Mouse (Mus musculus): Measurements from ENCODE around the gene Kars.

The Kars gene

DNA sequence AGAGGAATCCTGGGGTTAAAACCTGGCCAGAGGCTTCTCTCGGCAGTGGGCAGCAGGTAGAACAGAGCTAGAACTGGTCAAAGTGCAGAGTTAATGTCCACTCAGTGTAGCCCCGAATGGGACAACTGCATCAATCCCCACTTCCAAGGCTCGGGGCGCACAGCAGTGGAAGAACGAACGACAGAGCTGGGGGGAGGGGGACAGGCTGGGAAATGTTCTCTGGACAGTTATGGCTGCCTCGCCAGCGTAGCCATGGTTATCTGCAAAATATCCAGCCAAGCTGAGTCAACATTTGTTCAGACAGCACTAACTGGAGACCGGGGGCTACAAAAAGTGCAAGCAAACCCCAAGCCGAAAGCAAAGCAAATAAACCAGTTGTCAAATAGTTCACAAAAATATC lies 33.0 kb downstream of the Kars start:
- no peak for DNase-seq

DNA sequence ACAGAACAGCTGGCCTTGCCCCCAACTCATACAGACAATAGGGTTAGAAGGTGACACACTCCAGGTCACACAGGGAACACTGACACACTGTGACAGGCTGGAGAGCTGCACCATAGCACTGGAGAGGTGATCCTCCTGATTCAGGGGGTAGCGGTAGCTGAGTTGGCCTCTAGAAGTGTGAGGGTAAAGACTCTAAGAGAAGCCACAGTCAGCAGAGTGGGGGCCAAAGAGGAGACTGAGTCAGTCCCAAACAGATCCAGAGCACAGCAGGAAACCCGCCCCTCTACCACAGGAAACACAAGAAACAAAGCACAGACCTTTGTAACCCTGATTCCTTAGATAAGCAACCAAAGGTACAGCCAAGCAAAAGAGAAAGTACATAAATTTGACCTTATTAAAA lies 34.8 kb downstream of the Kars start:
- DNase-seq: no peak

DNA sequence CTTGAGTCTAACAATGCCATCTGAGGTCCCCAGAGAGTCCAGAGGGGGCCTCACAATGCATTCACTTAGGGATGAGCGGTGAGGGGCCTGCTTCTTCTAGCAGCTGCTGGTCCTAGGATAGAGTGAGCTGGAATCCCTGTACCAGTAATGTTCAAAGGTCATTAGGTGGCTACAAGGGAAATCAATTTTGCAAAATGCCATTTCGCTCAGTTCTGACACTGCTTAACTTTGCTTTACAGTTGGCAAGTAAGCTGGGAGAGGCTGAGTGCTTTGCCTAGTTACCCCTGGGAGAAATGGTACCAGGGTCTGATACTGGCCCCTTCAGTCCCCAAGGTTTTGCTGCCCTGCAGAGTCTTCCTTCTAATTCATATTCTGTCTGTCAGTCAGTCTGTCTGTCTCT lies 35.4 kb downstream of the Kars start:
- DNase-seq: no peak

DNA sequence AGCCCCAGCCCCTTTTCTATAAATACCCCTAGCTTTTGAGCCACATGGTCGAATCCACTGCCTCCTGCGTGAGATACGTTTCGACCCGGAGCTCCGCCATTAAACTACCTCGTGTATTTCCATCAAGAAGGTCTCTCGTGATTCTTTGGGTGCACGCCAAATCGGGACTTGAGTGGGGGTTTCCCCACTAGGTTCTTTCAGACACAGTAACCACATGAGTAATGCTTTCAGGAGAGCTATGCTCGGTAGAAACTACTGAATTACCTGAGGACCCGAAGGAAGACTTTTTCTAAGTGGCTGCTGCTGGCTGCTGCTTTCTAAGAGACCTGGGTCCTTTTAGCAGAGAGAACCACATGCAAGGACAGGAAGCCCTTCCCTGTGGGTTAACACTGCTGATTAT lies 37.0 kb downstream of the Kars start:
- no peak for DNase-seq

DNA sequence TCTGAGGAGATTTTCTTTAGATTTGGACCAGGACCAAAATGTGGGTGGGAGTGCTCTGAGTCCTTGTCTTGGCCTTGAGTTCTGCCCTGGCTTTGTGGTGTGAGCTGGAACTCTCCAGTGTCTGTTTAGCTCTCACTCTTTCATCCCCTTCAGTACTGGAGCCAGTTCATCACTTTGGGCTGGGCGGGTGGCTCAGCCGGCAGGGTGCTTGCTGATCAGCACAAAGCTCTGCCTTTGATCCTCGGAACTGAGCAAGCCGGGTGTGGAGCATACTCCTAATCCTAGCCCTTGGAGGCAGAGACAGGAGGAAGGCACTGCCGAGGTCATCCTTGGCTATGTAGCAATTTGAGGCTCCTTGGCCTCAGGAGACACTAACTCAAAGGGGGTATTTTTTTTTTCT lies 42.1 kb downstream of the Kars start:
- DNase-seq: no peak

DNA sequence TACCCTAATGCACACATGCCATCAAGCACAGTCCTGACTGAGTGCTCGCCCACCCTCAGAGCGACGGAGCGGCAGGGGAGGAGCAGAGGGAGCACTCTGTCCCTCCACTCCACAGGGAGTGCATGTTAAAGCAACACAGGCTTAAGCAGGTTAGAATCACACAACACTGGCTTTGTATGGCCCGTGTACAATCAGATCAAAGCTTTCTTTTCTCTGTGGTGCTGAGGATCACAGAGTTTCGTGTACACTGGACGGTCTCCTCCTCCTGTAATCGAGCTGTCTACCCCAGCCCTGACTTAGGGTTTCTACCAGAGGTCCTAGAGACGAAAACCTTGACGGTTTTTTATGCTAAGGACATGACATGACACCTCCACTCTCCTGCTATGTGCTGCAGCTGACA lies 42.6 kb downstream of the Kars start:
- DNase-seq: no peak

DNA sequence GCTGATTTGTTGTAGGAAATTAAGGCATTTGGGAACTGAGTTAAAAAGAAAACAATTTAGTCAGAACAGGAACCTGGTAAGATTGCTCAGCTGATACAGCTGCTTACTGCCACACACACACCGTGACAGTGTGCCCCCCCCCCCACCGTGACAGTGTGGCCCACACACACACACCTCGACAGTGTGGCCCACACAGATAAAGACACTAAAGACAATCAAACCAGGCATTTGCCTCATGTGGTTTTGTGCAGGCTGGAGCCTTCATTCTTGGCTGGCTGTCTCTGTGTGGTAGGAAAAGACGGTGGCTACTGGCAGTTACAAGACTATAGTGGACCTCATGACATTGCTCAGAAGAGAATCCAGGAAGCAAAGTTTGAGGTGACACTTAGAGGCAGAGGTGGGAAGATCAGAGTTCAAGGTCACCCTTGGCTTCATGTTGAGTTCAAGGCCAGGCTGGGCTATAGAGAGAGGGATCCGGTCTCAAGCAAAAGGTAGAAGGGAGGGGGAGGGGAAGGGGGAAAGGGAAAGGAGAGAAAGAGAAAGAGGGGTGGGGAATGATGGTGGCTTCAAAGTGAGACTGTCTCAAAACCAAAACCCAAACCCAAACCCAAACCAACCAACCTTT lies 43.8 kb downstream of the Kars start:
- DNase-seq: no peak

DNA sequence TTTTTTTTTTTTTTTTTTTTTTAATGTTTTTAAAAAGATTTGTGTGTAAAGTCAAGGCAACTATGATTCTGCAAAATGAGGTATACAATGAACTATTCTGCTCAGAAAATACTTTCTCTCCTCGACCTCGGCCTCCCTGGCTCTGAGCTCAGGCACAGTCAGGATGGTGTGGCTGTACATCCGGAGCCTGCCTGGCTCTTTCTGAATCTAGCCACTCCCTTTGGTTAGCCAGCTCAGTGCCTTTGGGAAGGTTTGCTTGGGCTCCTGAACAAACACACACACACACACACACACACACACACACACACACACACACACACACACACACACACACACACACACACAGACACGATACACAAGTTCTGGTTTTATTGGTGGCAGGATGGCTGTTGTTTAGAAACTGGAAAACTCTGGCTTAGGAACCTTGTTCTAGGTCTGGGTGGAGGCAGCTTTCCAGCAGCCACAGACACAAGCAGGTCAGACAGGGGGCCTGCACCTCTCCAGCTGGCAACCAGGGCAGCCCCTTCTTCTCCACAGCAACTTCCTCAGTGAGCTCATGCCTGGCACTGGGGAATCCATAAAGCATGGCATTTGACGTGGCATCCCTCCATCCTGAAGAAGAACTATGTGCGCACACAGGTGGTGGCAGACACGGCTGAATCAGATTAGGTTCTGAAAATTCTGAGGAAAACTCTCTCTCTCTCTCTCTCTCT lies 46.1 kb downstream of the Kars start:
- no peak for DNase-seq

DNA sequence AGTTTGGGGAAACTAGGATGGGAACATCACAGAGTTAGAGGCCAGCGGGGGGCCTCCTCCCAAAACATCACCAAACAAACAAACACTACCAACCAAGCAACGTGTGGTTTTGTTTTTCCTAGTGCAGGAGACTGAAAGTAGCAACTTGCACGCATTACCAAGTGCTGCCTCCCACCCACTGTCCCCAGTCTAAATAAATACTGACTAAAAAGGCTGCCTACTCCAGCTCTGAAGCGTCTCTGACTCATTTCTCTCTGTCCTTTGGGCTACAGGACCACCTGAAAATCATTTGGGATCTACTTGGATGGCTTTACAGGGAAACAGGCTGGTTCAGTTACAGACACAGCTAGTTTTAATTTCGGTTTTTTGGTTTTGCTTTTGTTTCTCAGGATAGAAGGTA lies 46.8 kb downstream of the Kars start:
- no peak for DNase-seq

DNA sequence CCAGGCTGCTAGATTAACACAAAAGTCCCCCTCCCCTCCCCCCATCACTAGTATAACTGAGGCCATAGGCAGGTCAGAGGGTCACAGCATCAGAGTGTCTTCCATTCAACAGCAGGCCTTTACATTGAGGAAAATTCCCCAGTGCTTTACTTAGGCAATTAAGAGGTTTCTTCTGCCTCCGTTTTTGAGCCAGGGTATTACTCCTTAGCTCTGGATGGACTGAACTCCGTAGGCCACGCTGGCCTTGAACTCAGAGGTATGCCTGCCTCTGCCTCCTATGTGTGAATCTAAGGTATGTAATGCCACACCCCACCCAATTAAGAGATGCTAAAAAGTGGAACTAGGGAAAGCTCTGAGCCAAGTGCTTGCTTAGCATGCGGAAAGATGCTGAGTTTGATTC lies 47.6 kb downstream of the Kars start:
- DNase-seq: no peak

DNA sequence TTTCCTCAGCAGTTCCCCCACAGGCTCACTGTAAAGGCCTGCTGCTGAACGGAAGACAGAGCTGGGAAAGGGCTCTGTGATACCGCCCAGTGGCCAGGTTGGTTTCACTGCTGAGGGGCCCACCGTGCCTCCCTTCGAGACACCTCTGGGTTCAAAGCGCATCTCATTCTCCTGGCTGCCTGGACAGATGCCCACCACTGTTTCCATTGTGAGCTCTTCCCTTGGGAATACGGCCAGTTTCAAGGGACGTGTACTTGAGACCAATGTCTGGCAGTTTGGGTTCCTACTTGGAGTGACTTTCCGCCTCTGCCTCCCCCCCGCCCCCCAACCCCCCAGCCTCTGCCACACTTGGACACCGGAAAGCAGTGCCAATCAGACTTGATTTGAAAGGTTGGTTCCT lies 48.0 kb downstream of the Kars start:
- DNase-seq: peak in 1 of 2 experiments; percentile 7

DNA sequence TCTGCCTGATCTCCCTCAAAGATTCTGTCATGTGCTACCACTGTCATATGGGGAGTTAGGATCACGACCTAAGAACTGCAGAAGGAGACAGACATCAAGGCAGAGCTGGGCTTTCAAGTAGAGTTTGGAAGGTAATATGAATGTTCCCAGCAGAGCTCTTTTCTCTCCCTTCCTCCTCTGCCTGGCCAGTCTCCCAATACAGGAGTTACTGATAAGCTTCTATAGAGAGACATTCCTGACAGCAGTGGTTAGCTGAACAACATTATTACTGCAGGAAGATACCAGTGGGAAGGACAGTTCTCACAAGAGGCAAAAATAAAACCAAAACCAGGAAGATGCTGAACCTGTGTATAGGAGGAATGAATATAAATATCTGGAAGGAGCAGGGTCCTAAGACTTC lies 48.5 kb downstream of the Kars start:
- DNase-seq: no peak

DNA sequence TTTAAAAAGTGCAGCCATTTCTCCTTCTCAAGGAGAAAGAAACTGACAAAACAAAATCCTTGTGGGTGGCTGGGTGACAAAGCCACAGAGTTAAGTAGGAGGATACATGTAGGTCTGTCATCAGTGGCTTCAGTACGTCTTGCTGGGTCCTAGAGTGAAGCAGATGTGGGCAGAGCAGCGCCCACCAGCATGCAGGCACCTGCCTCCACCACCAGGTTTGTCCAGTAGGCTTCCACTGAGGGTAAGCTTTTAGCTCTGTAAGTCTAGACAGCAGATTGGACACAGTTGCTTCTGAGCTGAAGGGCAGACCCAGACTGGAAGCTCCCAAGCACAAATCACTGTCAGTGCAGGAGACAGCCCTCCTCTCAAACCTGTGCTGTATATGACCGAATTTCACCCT lies 49.8 kb downstream of the Kars start:
- DNase-seq: no peak

DNA sequence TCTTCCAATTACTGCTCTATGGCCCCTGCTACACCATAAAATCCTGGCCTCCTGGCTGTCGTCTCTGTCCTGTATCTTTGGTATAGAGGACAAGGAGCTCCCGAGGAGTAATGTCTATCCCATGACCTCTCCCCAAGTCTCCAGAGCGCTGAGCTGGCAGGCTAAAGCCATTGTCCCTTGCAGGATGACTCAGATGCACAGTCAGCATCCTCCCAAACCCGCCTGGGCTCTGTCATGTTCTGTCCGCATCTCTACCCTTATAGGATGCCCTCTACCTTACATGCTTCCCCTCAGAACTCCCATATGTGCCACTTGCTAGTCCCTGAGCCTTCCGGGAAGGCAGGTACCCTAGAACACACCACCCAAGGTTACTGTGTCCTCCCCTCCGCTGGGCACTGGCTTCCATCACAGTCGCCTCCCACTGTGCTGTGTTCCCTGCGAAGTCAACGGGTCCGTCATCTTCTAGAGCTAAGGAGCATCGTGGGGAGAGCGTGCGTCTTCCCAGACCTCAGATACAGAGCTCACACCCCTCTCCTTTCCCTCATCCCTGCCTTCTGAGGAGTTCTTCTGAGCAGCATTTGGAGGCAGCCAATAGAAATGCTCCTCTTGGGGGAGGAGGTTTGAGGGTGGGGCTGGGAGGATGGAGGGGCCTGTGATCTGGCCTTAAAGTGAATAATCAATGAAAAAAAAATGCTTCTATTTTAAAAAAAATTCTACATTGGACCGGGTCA lies 50.4 kb downstream of the Kars start:
- DNase-seq: no peak

DNA sequence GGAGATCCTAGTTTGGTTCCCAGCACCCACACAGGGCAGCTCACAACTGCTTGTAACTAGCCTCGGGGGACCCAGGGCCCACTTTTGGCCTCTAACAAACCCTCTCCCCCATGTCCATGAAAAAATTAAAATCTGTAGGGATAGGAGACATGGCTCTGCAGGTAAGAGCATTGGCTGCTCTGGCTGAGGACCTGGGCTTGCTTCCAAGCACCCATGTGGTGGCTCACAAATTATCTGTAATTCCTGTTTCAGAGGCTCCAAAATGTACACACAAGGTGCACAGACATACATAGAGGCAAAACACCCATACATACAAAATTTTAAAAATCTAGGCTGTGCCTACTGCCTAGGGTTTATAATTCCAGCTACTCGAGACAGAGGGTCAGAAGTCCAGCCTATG lies 53.9 kb downstream of the Kars start:
- no peak for DNase-seq

DNA sequence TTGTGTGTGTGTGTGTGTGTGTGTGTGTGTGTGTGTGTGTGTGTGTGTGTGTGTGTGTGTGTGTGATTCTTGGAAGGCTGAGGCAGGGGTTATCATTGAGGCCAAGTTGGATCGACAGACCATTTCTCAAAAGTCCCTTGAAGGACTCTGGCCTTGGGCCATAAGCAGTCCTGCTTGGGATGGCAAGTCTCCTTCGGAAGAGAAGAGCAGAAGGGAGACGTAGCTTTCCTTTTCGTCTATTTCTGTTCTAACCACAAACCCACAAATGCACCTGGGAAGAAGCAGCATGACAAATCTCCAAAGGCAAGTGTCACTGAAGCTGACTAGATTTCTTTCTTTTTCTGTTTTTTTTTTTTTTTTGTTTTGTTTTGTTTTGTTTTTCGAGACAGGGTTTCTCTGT lies 55.2 kb downstream of the Kars start:
- DNase-seq: no peak

DNA sequence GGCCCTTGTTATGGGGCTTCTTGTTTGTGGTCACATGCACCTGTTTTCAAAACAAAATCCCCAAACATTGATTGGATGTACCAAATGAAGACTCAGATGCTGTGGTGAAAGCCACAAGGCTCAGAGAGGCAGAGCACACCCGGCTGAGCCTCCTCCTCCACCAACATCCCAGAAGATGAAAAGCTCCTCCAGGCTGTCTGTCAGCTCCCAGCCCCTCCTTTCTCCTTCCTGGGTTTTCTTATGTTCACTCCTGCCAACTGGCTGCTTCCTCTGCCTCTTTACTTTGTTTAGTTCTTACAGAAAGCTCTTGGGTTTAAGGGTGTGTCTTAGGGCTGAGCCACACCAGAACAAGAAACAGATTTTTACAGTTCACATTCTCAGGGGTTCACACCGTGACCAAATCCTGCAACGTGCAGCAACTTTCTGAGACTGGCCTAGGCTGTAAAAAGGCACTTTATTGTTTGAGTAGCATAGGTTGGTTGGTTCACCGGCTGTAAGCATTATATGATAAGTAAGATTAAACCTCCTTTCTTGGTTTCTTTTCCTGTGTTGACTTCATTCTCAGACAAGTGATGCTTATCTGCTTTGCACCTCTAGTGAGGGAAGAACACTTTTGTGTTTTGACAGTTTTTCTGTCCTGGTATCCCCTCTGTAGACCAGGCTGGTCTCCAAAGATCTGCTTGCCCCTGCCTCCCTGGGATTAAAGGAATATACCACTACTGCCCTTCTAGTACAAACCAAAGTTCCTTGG lies 56.1 kb downstream of the Kars start:
- no peak for DNase-seq

DNA sequence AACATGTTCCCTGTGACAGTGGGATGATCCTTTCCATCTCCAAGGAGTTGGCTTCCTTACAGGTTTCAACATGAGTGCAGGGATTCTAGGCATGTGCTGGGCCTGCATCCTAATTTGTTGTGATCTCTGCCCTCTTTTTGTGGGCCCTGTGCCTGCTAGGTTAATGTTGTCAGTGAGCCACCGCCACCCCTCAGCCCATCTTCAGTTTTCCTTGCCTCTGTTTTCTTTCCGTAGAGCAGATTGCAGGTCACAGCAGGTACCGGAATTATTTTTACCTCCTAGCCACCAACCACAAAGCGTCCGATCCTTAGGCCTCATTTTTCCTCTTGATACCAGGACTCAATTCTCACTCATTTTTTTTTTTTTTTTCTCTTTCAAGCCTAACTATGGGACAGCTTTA lies 59.2 kb downstream of the Kars start:
- DNase-seq: no peak

DNA sequence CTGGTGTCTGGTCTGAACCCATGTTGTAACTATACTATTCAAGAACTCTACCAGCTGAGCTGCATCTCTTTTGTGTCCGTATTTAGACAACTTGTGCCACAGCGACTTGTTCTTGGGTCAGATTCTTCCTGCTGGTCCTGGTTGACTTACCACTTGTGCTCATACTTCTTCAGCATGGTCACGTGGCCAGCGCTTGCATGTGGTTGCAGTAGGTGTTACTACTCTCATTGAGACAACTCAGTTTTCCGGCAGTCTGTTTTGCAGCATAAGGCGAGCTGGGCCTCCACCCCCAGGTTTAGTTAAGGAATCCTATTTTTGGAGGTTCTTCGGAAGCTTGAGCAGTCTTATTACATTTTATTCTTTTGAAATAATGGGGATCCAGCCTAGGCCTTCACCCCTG lies 59.8 kb downstream of the Kars start:
- DNase-seq: no peak

DNA sequence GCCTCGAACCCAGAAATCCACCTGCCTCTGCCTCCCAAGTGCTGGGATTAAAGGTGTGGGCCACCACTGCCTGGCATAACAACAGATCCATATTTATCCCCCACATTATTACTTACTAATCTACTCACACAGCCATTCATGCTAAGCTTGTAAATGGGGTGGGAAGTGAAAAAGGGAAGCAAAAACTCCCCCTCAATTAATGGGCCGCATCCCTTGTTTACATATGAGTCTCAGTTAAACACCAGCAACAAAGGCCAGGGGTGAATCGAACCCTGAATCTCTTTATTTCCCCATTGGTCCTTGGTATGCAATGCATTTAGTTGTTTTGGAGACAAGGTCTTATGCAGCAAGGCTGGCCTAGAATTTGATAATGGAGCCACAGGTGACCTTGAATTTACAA lies 60.3 kb downstream of the Kars start:
- DNase-seq: no peak

DNA sequence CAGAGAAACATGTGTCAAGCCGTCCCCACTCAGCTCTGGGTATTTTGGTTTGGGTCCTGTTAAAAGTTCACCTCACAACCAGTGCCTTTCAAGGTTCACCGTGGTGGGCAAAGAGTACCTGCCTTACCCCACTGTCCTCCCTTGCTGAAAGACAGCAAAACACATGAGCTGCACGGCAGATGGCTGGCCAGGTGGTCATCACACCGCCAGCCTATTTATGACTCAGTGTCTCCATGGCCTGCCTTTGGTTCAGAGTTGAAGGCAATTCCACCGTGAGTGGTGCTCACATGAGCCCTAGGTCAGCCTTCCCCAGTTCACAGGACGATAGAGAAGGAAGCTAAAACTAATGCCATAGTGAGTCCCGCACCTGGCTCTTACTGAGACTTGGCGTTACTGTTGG lies 63.2 kb downstream of the Kars start:
- DNase-seq: no peak

DNA sequence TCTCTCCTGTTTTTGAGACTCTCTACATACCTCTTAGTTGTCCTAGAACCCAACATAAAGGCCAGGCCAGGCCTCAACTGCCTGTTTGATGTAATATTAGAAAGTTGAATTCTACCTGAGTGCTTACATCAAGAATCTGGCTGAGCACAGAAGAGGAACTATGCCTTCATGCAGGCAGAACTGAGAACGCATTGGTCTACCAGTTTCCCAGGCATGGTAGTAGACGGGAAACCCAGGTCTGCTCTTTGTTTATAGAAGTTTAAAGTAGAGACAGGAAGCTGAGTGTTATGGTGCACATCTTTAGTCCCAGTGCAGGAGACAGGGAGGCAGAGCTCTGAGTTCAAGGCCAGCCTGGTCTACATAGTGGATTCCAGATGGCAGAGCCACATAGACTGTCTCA lies 64.0 kb downstream of the Kars start:
- no peak for DNase-seq

DNA sequence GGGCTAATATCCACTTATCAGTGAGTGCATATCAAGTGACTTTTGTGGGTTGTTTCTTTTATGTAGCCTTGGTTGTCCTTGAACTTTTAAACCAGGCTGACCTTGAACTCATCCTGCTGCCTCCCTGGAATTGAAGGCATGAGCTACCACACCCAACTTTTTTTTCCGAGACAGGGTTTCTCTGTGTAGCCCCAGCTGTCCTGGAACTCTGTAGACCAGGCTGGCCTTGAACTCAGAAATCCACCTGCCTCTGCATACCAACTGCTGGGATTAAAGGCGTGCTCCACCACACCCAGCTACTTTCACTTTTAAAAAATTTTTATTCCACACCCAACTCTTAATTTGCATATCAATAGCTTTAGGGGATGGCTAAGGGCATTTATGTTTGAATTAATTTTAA lies 67.6 kb downstream of the Kars start:
- DNase-seq: no peak
